Mouse (Mus musculus) inflammation-experienced regulatory T-cells, adult 16 weeks (primary cell): ENCODE data around the gene Pnrc2. TPM values are rescaled to one million over a fixed set of nuclear protein-coding genes. Genes with fewer than 3 reads are reported as not detected.

Experiments
- polyA plus RNA-seq: library from polyadenylated mRNA; unstranded; fragments of 100-300 nt; shearing (Covaris generic); gene quantifications from one replicate; pipeline ENCODE4 v1.2.1, GENCODE M21; 2017

The Pnrc2 gene
- polyA plus RNA-seq = 237 TPM

DNA sequence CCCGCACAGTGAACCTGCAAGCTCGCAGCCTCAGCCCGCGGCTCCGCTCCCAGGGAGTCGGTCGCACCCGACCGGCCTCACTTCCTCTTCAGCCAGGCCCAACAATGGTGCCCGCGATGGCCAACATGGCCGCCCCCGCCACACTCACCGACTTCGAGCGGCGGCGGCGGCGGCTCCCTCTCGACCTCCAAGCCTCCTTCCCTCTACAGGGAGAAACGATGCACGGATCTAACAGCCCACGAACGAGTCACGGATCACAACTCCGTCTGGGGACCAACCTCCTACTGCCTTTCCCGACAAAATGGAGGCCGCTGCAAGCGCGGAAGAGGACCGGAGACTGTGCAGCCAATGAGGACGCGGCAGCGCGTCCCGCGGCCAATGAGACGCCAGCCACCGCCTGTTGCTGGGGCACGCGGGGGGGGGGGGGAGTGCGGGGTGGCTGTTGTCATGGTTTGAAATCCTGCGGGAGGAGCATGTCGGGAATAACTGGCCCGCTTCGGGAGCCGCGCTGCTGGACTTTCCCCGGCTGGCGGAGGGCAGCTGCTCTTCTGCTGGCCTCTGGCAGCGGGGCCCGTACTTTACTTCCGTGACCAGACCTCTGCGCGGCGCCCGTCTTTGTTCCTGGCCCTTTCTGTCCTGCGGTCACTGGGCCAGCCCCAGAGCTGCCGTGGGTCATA, at the start of gene Pnrc2:
Pnrc2 (minus strand) TSS at position 325 of the 677 bp plus-strand sequence.

DNA sequence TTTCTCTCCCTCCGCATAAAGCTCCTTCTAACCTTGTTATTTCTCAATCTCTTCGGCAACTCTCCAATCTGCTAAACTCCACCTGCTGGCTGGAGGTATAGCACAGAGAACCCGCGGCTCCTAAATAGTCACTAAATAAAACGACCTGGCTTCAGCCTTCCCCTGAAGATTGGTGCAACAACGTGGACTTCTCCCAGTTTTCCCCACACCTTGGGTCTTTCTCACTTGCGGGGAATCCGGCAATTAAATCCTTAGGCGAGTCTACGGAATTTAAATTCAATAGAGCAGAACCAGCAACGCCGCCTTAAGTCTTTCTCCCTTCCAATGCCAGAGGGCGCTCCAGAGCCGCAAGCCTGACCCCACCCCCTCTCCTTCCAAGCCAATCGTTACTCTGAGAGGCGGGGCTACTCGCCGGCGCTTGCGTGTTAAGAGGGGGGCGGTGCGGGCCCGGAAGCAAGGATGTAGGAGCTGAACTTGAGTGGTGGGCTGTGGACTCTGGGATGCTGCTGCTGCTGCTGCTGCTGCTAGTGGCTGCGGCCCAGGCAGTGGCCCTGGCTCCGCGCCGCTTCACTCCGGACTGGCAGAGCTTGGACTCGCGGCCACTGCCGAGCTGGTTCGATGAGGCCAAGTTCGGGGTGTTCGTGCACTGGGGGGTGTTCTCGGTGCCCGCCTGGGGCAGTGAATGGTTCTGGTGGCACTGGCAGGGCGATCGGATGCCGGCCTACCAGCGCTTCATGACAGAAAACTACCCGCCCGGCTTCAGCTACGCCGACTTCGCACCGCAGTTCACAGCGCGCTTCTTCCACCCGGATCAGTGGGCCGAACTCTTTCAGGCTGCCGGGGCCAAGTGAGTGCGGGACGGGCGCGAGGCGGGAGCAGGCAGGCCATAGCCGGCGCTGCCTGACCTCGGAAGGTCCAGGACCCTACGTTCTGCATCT, 46.9 kb upstream of the Pnrc2 start, which contains the start of gene Fuca1:
Fuca1 (plus strand) TSS at position 432 of the 938 bp plus-strand sequence.

GRCm38 (mm10) chr4:135895071-135895571, 21.5 kb upstream of the Pnrc2 start, which contains the start of gene Cnr2:
Gene Cnr2 (plus strand): TSS chr4:135895394.

GRCm38 (mm10) chr4:135855536-135856222, 18.0 kb downstream of the Pnrc2 start, which contains the start of gene Srsf10:
Gene Srsf10 (plus strand): TSS chr4:135855747.

Other genes starting within 250 kb of the Pnrc2 start
- not detected for gene Ifnlr1, start 187.6 kb downstream of the Pnrc2 start, polyA plus RNA-seq
- gene Il22ra1, start 145.7 kb downstream of the Pnrc2 start, polyA plus RNA-seq = not detected
- not detected for gene Myom3, start 114.1 kb downstream of the Pnrc2 start, polyA plus RNA-seq
- gene Srsf10, start 18.1 kb downstream of the Pnrc2 start, polyA plus RNA-seq = 207 TPM
- 23.3 TPM for gene Cnr2, start 21.5 kb upstream of the Pnrc2 start, polyA plus RNA-seq
- 124 TPM for gene Fuca1, start 46.9 kb upstream of the Pnrc2 start, polyA plus RNA-seq
- gene Hmgcl, start 72.6 kb upstream of the Pnrc2 start, polyA plus RNA-seq = 89.1 TPM
- gene Gale, start 89.9 kb upstream of the Pnrc2 start, polyA plus RNA-seq = 30.6 TPM
- gene Lypla2, start 98.8 kb upstream of the Pnrc2 start, polyA plus RNA-seq = 370 TPM
- gene Pithd1, start 113.4 kb upstream of the Pnrc2 start, polyA plus RNA-seq = 10.0 TPM
- 77.0 TPM for gene Eloa, start 147.9 kb upstream of the Pnrc2 start, polyA plus RNA-seq
- gene Rpl11, start 179.6 kb upstream of the Pnrc2 start, polyA plus RNA-seq = 301 TPM